Mouse (Mus musculus) urinary bladder, postnatal 25 days (tissue): ENCODE measurements around the gene Tmem41b.
A peak's percentile ranks its signal among the peaks of the same experiment; 100 is the strongest.
"Not testable (repeated sequence)": the region's sequence is repeated elsewhere in the genome, so short reads cannot be mapped to it uniquely, and the experiment has no call there.

Source experiments
- DNase-seq: peaks from one replicate; pipeline ENCODE4 v3.0.0; 2022; ENCODE audit warnings: low spot score

The Tmem41b gene

GRCm38 (mm10) chr7:109986775-109987174, at the start of gene Tmem41b:
Gene Tmem41b (minus strand): TSS chr7:109986929.
- DNase-seq = not testable (repeated sequence)

GRCm38 (mm10) chr7:110030342-110030741, 43.6 kb upstream of the Tmem41b start:
- no peak for DNase-seq

GRCm38 (mm10) chr7:110028826-110029225, 42.1 kb upstream of the Tmem41b start:
- no peak for DNase-seq

GRCm38 (mm10) chr7:110026594-110026993, 39.9 kb upstream of the Tmem41b start:
- no peak for DNase-seq

GRCm38 (mm10) chr7:110023553-110023952, 36.8 kb upstream of the Tmem41b start:
- DNase-seq = no peak

GRCm38 (mm10) chr7:110018631-110019482, 32.1 kb upstream of the Tmem41b start:
- peak; percentile 66 for DNase-seq

GRCm38 (mm10) chr7:110018117-110018630, 31.4 kb upstream of the Tmem41b start, which contains the start of gene Ipo7:
Gene Ipo7 (plus strand): TSS chr7:110018274.
- DNase-seq = peak; percentile 86

GRCm38 (mm10) chr7:110014272-110014671, 27.5 kb upstream of the Tmem41b start:
- DNase-seq = no peak

GRCm38 (mm10) chr7:110011417-110011816, 24.7 kb upstream of the Tmem41b start:
- no peak for DNase-seq

GRCm38 (mm10) chr7:110009084-110009483, 22.4 kb upstream of the Tmem41b start:
- DNase-seq = no peak

GRCm38 (mm10) chr7:110008513-110008912, 21.8 kb upstream of the Tmem41b start:
- no peak for DNase-seq

- DNase-seq = no peak
These were observed 19.9 kb upstream of the Tmem41b start for GRCm38 (mm10) chr7:110006471-110007195.

- no peak for DNase-seq
These were observed 19.2 kb upstream of the Tmem41b start for GRCm38 (mm10) chr7:110005976-110006375.

GRCm38 (mm10) chr7:110002968-110003367, 16.2 kb upstream of the Tmem41b start:
- DNase-seq = peak; percentile 50

- DNase-seq = no peak
These were observed 15.4 kb upstream of the Tmem41b start for GRCm38 (mm10) chr7:110002092-110002491.

- DNase-seq = no peak
These were observed 11.7 kb upstream of the Tmem41b start for GRCm38 (mm10) chr7:109998388-109998787.

GRCm38 (mm10) chr7:109993157-109993959, 6.6 kb upstream of the Tmem41b start:
- DNase-seq = peak; percentile 52

- no peak for DNase-seq
These were observed 4.6 kb upstream of the Tmem41b start for GRCm38 (mm10) chr7:109991286-109991685.

- DNase-seq = peak; percentile 99
These were observed 528 bp downstream of the Tmem41b start for GRCm38 (mm10) chr7:109986133-109986669.

GRCm38 (mm10) chr7:109985661-109986132, 1.0 kb downstream of the Tmem41b start:
- no peak for DNase-seq

- not testable (repeated sequence) for DNase-seq
These were observed 2.1 kb downstream of the Tmem41b start for GRCm38 (mm10) chr7:109984608-109985007.
